13 mouse cellular contexts compared by ENCODE assay signal in genomic region chr2:125245545-125246285, GRCm38 (mm10). TPM values are rescaled to one million over a fixed set of nuclear protein-coding genes. Genes with fewer than 3 reads are reported as not detected.
DNase-seq lines count a peak whose midpoint lies in the region; ATAC-seq and TF ChIP-seq lines count a peak whose summit lies in the region.
"Had no signal": no experiment of that assay in that cellular context is flagged by ENCODE, and none has a peak within 500 bp of the region (broad histone marks: within the 10 kb centered on the region; RNA-seq: fewer than 3 reads in every experiment).

No protein-coding gene starts in this region.

- TF ChIP-seq EP300 in MEL (IDR thresholded peaks at IDR 0.05; ENCODE audit: low read depth in 1 of 2, low read length in 2 of 2): no peak
- TF ChIP-seq EP300 in liver, embryonic 14.5 days (IDR thresholded peaks at IDR 0.05; ENCODE audit: low read depth): no peak

- no peak for TF ChIP-seq POLR2A in lung, adult 2 months (IDR thresholded peaks at IDR 0.05; ENCODE audit: borderline replicate concordance, extremely low read depth, low read depth, low read length)
- TF ChIP-seq POLR2A in MEL (IDR thresholded peaks at IDR 0.05; ENCODE audit: control insufficient read depth in 1 of 2, insufficient read depth in 1 of 2, low read depth in 1 of 2, low read length in 2 of 2, poor library complexity in 1 of 2): no peak

- no peak for ATAC-seq in lung, embryonic 14.5 days (ENCODE audit: insufficient read depth)
- no peak for ATAC-seq in liver, embryonic 14.5 days (ENCODE audit: insufficient read depth)

- H3K27me3 ChIP-seq in lung, embryonic 14.5 days (ENCODE audit: insufficient read depth, low read length): no peaks in the 10 kb centered on the region
- no peaks in the 10 kb centered on the region for H3K27me3 ChIP-seq in MEL (ENCODE audit: control insufficient read depth in 1 of 2, insufficient read depth in 2 of 2, low read length in 2 of 2)
- no peaks in the 10 kb centered on the region for H3K27me3 ChIP-seq in liver, embryonic 14.5 days (ENCODE audit: control insufficient read depth, insufficient read depth, low read length)
- H3K27me3 ChIP-seq: embryonic facial prominence, embryonic 12.5 days; intestine, embryonic 15.5 days; limb, embryonic 15.5 days; neural tube, embryonic 15.5 days; stomach, embryonic 15.5 days had no signal

- TF ChIP-seq CTCF in lung, embryonic 14.5 days (IDR thresholded peaks at IDR 0.05; ENCODE audit: low read depth): no peak
- TF ChIP-seq CTCF in lung, adult 2 months (IDR thresholded peaks at IDR 0.05; ENCODE audit: insufficient read depth, low read length): no peak
- no peak for TF ChIP-seq CTCF in MEL (IDR thresholded peaks at IDR 0.05 in 2 of 3, conservative IDR thresholded peaks at IDR 0.05 in 1 of 3; ENCODE audit: control insufficient read depth in 1 of 3, insufficient read depth in 1 of 3, low read depth in 2 of 3, low read length in 3 of 3, poor library complexity in 1 of 3, severe bottlenecking in 1 of 3)
- no peak for TF ChIP-seq CTCF in liver, embryonic 14.5 days (IDR thresholded peaks at IDR 0.05; ENCODE audit: low read depth)

- peaks cover 30% of the 10 kb centered on the region for H3K79me2 ChIP-seq in MEL (ENCODE audit: control insufficient read depth, insufficient read depth, low read length, poor library complexity)

- H3K4me1 ChIP-seq in lung, embryonic 14.5 days (ENCODE audit: insufficient read depth): 0 out of 2 replicates have a peak, but pooled peaks cover 7% of the 10 kb centered on the region
- peaks cover 6% of the 10 kb centered on the region for H3K4me1 ChIP-seq in lung, adult 2 months (ENCODE audit: control insufficient read depth, insufficient read depth, low read length)
- H3K4me1 ChIP-seq in MEL (ENCODE audit: control insufficient read depth in 1 of 2, insufficient read depth in 2 of 2, low read length in 2 of 2): peaks cover 3 to 16% of the 10 kb centered on the region in 2 experiments; a peak in 3 of 4 replicates
- H3K4me1 ChIP-seq in liver, embryonic 14.5 days (replicated peaks; ENCODE audit: control insufficient read depth in 2 of 2, insufficient read depth in 2 of 2, low read length in 1 of 2): peaks cover 16 to 18% of the 10 kb centered on the region in 2 experiments
- H3K4me1 ChIP-seq: intestine, embryonic 15.5 days had no signal

- no peak overlapping the region; the same call in 1 of the 2 replicates for H3K4me2 ChIP-seq in lung, embryonic 14.5 days
- peak overlapping the region; percentile 78 for H3K4me2 ChIP-seq in liver, embryonic 14.5 days (ENCODE audit: low read depth)

- intact Hi-C loops in heart, postnatal 25 days (cut with DNase I): no loop called here

- peaks cover 11% of the 10 kb centered on the region for H3K36me3 ChIP-seq in lung, embryonic 14.5 days (ENCODE audit: insufficient read depth)
- peaks cover 8 to 27% of the 10 kb centered on the region in 2 experiments; a peak in 3 of 4 replicates for H3K36me3 ChIP-seq in MEL (ENCODE audit: control insufficient read depth in 1 of 2, insufficient read depth in 2 of 2, low read length in 2 of 2)
- H3K36me3 ChIP-seq in liver, embryonic 14.5 days (replicated peaks; ENCODE audit: control insufficient read depth, insufficient read depth, low read depth): peaks cover 14% of the 10 kb centered on the region
- H3K36me3 ChIP-seq: neural tube, embryonic 15.5 days; stomach, embryonic 15.5 days had no signal

- 77% methylated on average over 3 of the region's 3 CpGs for WGBS in lung, embryonic 14.5 days
- 66% methylated on average over 3 of the region's 3 CpGs for WGBS in lung, adult 2 months
- 84% methylated on average over 3 of the region's 3 CpGs for WGBS in liver, embryonic 14.5 days (ENCODE audit: insufficient replicate concordance)

- DNase-seq in heart, adult 11 months: peak; percentile 64
- no peak for DNase-seq in heart, postnatal 25 days (ENCODE audit: low spot score)
- peak; percentile 37 for DNase-seq in lung, embryonic 14.5 days
- no peak for DNase-seq in lung, adult 2 months
- DNase-seq in MEL (ENCODE audit: low read depth, low spot score): no peak
- DNase-seq in liver, embryonic 14.5 days (ENCODE audit: low read depth in 3 of 3, low spot score in 3 of 3): no peak
- DNase-seq in spleen, postnatal 4 days (ENCODE audit: low spot score in 2 of 2): no peak
- DNase-seq in layer of hippocampus, adult 11-12 months (ENCODE audit: low spot score): no peak

- no peak overlapping the region for H3K27ac ChIP-seq in lung, embryonic 14.5 days (ENCODE audit: low read depth)
- peak overlapping the region; percentile 67 for H3K27ac ChIP-seq in MEL (ENCODE audit: control insufficient read depth, low read depth, low read length)
- no peak overlapping the region for H3K27ac ChIP-seq in liver, embryonic 14.5 days
- H3K27ac ChIP-seq: intestine, embryonic 15.5 days; neural tube, embryonic 15.5 days had no signal

- TF ChIP-seq RAD21 in MEL (IDR thresholded peaks at IDR 0.05; ENCODE audit: low read depth, low read length): no peak

- no peak overlapping the region for H3K4me3 ChIP-seq in lung, embryonic 14.5 days (ENCODE audit: low read depth, low read length)
- H3K4me3 ChIP-seq in lung, adult 2 months (replicated peaks; ENCODE audit: extremely low read depth, low read depth, low read length): no peak overlapping the region
- no peak overlapping the region; a peak in 1 of 4 replicates for H3K4me3 ChIP-seq in MEL (ENCODE audit: control insufficient read depth in 1 of 2, insufficient read depth in 1 of 2, low read depth in 2 of 2, low read length in 2 of 2)
- no peak overlapping the region for H3K4me3 ChIP-seq in liver, embryonic 14.5 days (ENCODE audit: insufficient read depth in 1 of 2, low read depth in 2 of 2, low read length in 2 of 2)

- no peaks in the 10 kb centered on the region for H3K9me3 ChIP-seq in lung, embryonic 14.5 days (ENCODE audit: low read depth, low read length)
- H3K9me3 ChIP-seq in MEL (replicated peaks; ENCODE audit: insufficient read depth, low read length): no peaks in the 10 kb centered on the region
- H3K9me3 ChIP-seq in liver, embryonic 14.5 days (ENCODE audit: control insufficient read depth, low read length): no peaks in the 10 kb centered on the region
- H3K9me3 ChIP-seq: embryonic facial prominence, embryonic 12.5 days; intestine, embryonic 15.5 days; limb, embryonic 15.5 days; neural tube, embryonic 15.5 days; stomach, embryonic 15.5 days had no signal

- H3K9ac ChIP-seq in lung, embryonic 14.5 days: no peak overlapping the region
- peak overlapping the region; percentile 6; the same call in 1 of the 2 replicates for H3K9ac ChIP-seq in MEL (ENCODE audit: control insufficient read depth, low read depth, low read length, poor library complexity, severe bottlenecking)
- H3K9ac ChIP-seq in liver, embryonic 14.5 days (replicated peaks): peak overlapping the region; percentile 87; the same call in 1 of the 2 replicates
- H3K9ac ChIP-seq: embryonic facial prominence, embryonic 12.5 days; intestine, embryonic 15.5 days; limb, embryonic 15.5 days had no signal

TF ChIP-seq in MEL, 35 proteins besides CTCF, POLR2A, EP300 and RAD21:
- TF ChIP-seq POLR2AphosphoS2 (IDR thresholded peaks at IDR 0.05; ENCODE audit: low read length) (no peak), ETS1 (IDR thresholded peaks at IDR 0.05; ENCODE audit: low read depth, low read length) (no peak), ZMIZ1 (IDR thresholded peaks at IDR 0.05; ENCODE audit: low read depth, low read length) (no peak), ELF1 (IDR thresholded peaks at IDR 0.05; ENCODE audit: low read depth, low read length) (no peak), POLR2AphosphoS5 (IDR thresholded peaks at IDR 0.05; ENCODE audit: borderline replicate concordance, low read depth, low read length) (no peak), JUND (IDR thresholded peaks at IDR 0.05; ENCODE audit: low read depth, low read length) (no peak), MYC (IDR thresholded peaks at IDR 0.05; ENCODE audit: low read depth, low read length) (no peak), ZNF384 (IDR thresholded peaks at IDR 0.05; ENCODE audit: low read depth, low read length) (no peak), MAFK (IDR thresholded peaks at IDR 0.05; ENCODE audit: borderline replicate concordance, low read depth, low read length) (no peak), UBTF (IDR thresholded peaks at IDR 0.05; ENCODE audit: borderline replicate concordance, insufficient read depth, low read depth, low read length) (no peak), RCOR1 (IDR thresholded peaks at IDR 0.05; ENCODE audit: low read depth, low read length) (no peak), MYB (IDR thresholded peaks at IDR 0.05; ENCODE audit: low read depth, low read length) (no peak), SMC3 (IDR thresholded peaks at IDR 0.05; ENCODE audit: low read depth, low read length) (no peak), MAZ (IDR thresholded peaks at IDR 0.05; ENCODE audit: low read depth, low read length) (no peak)

RNA-seq across cellular contexts. Expression of gene Dut, which starts 1.3 kb away (rescaled TPM):
- total RNA-seq in heart, postnatal 25 days (2021): 10 to 100 TPM; 28.7 to 29.8 TPM
- 197 and 198 TPM in 2 replicates for polyA plus RNA-seq in lung, embryonic 14.5 days (2014; fragmentation: Nextera tagmentation; extraction: Ambion mirVana)
- polyA plus RNA-seq in lung, adult 2 months (2012; rRNA removed): 15.1 and 21.2 TPM in 2 replicates
- total RNA-seq in MEL (2012; rRNA removed): 276 and 325 TPM in 2 replicates
- 100 to 1,000 TPM; 146 to 331 TPM for polyA plus RNA-seq in MEL (2012; ENCODE audit: insufficient read depth in 1 of 2, insufficient read length in 2 of 2, low read depth in 1 of 2, low replicate concordance in 2 of 2, missing spikeins in 1 of 2)
- 50.9 and 89.0 TPM in 2 replicates for polyA plus RNA-seq in liver, embryonic 14.5 days (2012; rRNA removed)
- 138 and 154 TPM in 2 replicates for polyA plus RNA-seq in liver, embryonic 14.5 days (2014; fragmentation: Nextera tagmentation; extraction: Ambion mirVana)

Comparison
In these comparisons a context has a peak if more than half of its experiments do, and no peak if none do; other contexts are left out.
1. DNase-seq: peak in heart, adult 11 months (single experiment) and lung, embryonic 14.5 days (single experiment); none in heart, postnatal 25 days (single experiment), lung, adult 2 months (single experiment), MEL (single experiment), liver, embryonic 14.5 days (0 of 3), spleen, postnatal 4 days (0 of 2) and layer of hippocampus, adult 11-12 months (single experiment).